Comparison of ENCODE assay signal across 9 mouse cellular contexts in genomic region chr2:104034832-104035472, GRCm38 (mm10). TPM values are rescaled to one million over a fixed set of nuclear protein-coding genes. Genes with fewer than 3 reads are reported as not detected.
DNase-seq lines count a peak whose midpoint lies in the region; ATAC-seq lines count a peak whose summit lies in the region.
"Had no signal": no experiment of that assay in that cellular context is flagged by ENCODE, and none has a peak within 500 bp of the region (broad histone marks: within the 10 kb centered on the region; RNA-seq: fewer than 3 reads in every experiment).

No protein-coding gene starts in this region.

- no peak overlapping the region for H3K9ac ChIP-seq in intestine, embryonic 16.5 days (ENCODE audit: low read depth, low read length)
- H3K9ac ChIP-seq in midbrain, embryonic 13.5 days (replicated peaks): no peak overlapping the region
- H3K9ac ChIP-seq: embryonic facial prominence, embryonic 13.5 days had no signal

- peak; percentile 29; the same call in 1 of the 2 replicates for ATAC-seq in intestine, embryonic 16.5 days
- ATAC-seq in midbrain, embryonic 13.5 days: peak; percentile 53; the same call in 1 of the 2 replicates

- 30% methylated on average over 3 of the region's 3 CpGs for WGBS in intestine, embryonic 16.5 days
- WGBS in midbrain, embryonic 13.5 days: 33% methylated on average over 3 of the region's 3 CpGs

- H3K27ac ChIP-seq in intestine, embryonic 16.5 days (ENCODE audit: low read length): no peak overlapping the region
- H3K27ac ChIP-seq in midbrain, embryonic 13.5 days: no peak overlapping the region
- H3K27ac ChIP-seq: embryonic facial prominence, embryonic 13.5 days had no signal

- H3K4me1 ChIP-seq in intestine, embryonic 16.5 days (ENCODE audit: control insufficient read depth, insufficient read depth, low read length): no peaks in the 10 kb centered on the region
- peaks cover 6% of the 10 kb centered on the region for H3K4me1 ChIP-seq in midbrain, embryonic 13.5 days (replicated peaks)

- intact Hi-C loops in left cerebral cortex, postnatal 25 days (cut with DNase I): loop anchor here (10.0 kb wide), 3 partner anchors 90 to 550 kb away; partner anchors contain the start of gene A930018P22Rik

- no peaks in the 10 kb centered on the region for H3K27me3 ChIP-seq in intestine, embryonic 16.5 days (replicated peaks; ENCODE audit: control insufficient read depth, insufficient read depth, low read length)
- no peaks in the 10 kb centered on the region for H3K27me3 ChIP-seq in midbrain, embryonic 13.5 days
- H3K27me3 ChIP-seq: embryonic facial prominence, embryonic 13.5 days had no signal

- H3K4me2 ChIP-seq in intestine, embryonic 16.5 days (ENCODE audit: low read depth, low read length): no peak overlapping the region
- H3K4me2 ChIP-seq in midbrain, embryonic 13.5 days (replicated peaks): no peak overlapping the region
- H3K4me2 ChIP-seq: embryonic facial prominence, embryonic 13.5 days had no signal

- H3K9me3 ChIP-seq in intestine, embryonic 16.5 days (ENCODE audit: control insufficient read depth, low read length): no peaks in the 10 kb centered on the region
- H3K9me3 ChIP-seq in midbrain, embryonic 13.5 days: no peaks in the 10 kb centered on the region
- H3K9me3 ChIP-seq: embryonic facial prominence, embryonic 13.5 days had no signal

- no peak overlapping the region for H3K4me3 ChIP-seq in intestine, embryonic 16.5 days (ENCODE audit: low read length)
- no peak overlapping the region for H3K4me3 ChIP-seq in midbrain, embryonic 13.5 days (replicated peaks)
- H3K4me3 ChIP-seq: embryonic facial prominence, embryonic 13.5 days had no signal

- peak; percentile 17 for DNase-seq in 3134 (ENCODE audit: extremely low read depth, insufficient read length, low spot score)
- peak; percentile 67 for DNase-seq in MN1 (ENCODE audit: low spot score)
- DNase-seq in cerebellum, adult 8-10 months: peak; percentile 57
- peak; percentile 63 for DNase-seq in forelimb bud, embryonic 11.5 days (ENCODE audit: low read depth, low spot score)
- DNase-seq in left cerebral cortex, postnatal 25 days (ENCODE audit: low spot score in 2 of 2): peak; percentile 72 to 80
- peak; percentile 52 to 55 for DNase-seq in spleen, postnatal 14 days (ENCODE audit: low spot score in 2 of 2)

- H3K36me3 ChIP-seq in intestine, embryonic 16.5 days (ENCODE audit: control insufficient read depth, insufficient read depth, low read length): 0 out of 2 replicates have a peak, but pooled peaks cover 2% of the 10 kb centered on the region
- peaks cover 40% of the 10 kb centered on the region for H3K36me3 ChIP-seq in midbrain, embryonic 13.5 days

RNA-seq across cellular contexts. Expression of gene 4931422A03Rik, which starts 6.8 kb away (rescaled TPM):
- polyA plus RNA-seq in intestine, embryonic 16.5 days (2015; fragmentation: Nextera tagmentation; extraction: Ambion mirVana): 1.0 and 1.6 TPM in 2 replicates
- total RNA-seq in left cerebral cortex, postnatal 25 days (2021): not detected
- polyA plus RNA-seq in midbrain, embryonic 13.5 days (2015; fragmentation: Nextera tagmentation; extraction: Ambion mirVana): 1.8 and 2.5 TPM in 2 replicates

RNA-seq across cellular contexts. Expression of gene Fbxo3, which starts 7.4 kb away (rescaled TPM):
- 53.2 and 54.8 TPM in 2 replicates for polyA plus RNA-seq in intestine, embryonic 16.5 days (2015; fragmentation: Nextera tagmentation; extraction: Ambion mirVana)
- total RNA-seq in left cerebral cortex, postnatal 25 days (2021): 10 to 100 TPM; 59.9 to 60.0 TPM
- 64.3 and 72.0 TPM in 2 replicates for polyA plus RNA-seq in midbrain, embryonic 13.5 days (2015; fragmentation: Nextera tagmentation; extraction: Ambion mirVana)

RNA-seq across cellular contexts. Expression of gene Gm10912, which starts 30.7 kb away (rescaled TPM):
- not detected in 2 replicates for polyA plus RNA-seq in intestine, embryonic 16.5 days (2015; fragmentation: Nextera tagmentation; extraction: Ambion mirVana)
- total RNA-seq in left cerebral cortex, postnatal 25 days (2021): under 1 TPM in 1 of 2 experiments, not detected in 1; 0.34 TPM
- not detected in 2 replicates for polyA plus RNA-seq in midbrain, embryonic 13.5 days (2015; fragmentation: Nextera tagmentation; extraction: Ambion mirVana)

RNA-seq across cellular contexts. Expression of gene Gm10799, which starts 33.4 kb away (rescaled TPM):
- not detected in 2 replicates for polyA plus RNA-seq in intestine, embryonic 16.5 days (2015; fragmentation: Nextera tagmentation; extraction: Ambion mirVana)
- not detected for total RNA-seq in left cerebral cortex, postnatal 25 days (2021)
- not detected in 2 replicates for polyA plus RNA-seq in midbrain, embryonic 13.5 days (2015; fragmentation: Nextera tagmentation; extraction: Ambion mirVana)
- polyA plus RNA-seq: embryonic facial prominence, embryonic 13.5 days had no signal

RNA-seq across cellular contexts. Expression of gene Cd59b, which starts 34.7 kb away (rescaled TPM):
- polyA plus RNA-seq in intestine, embryonic 16.5 days (2015; fragmentation: Nextera tagmentation; extraction: Ambion mirVana): 6.8 and 7.7 TPM in 2 replicates
- total RNA-seq in left cerebral cortex, postnatal 25 days (2021): under 1 TPM in 1 of 2 experiments, not detected in 1; 0.78 TPM
- 1.1 and 2.6 TPM in 2 replicates for polyA plus RNA-seq in midbrain, embryonic 13.5 days (2015; fragmentation: Nextera tagmentation; extraction: Ambion mirVana)

Comparison
In these comparisons a context has a peak if more than half of its experiments do, and no peak if none do; other contexts are left out.
1. DNase-seq: peak in every context shown above with its lines; median percentile 76 in left cerebral cortex, postnatal 25 days; 67 in MN1; 63 in forelimb bud, embryonic 11.5 days; 57 in cerebellum, adult 8-10 months; 54 in spleen, postnatal 14 days; 17 in 3134.